Mouse (Mus musculus) cerebellum, adult 2 months (tissue): ENCODE results near the gene Cd28.

Source experiments
- CTCF ChIP-seq: fragments of 200-500 bp; IDR thresholded peaks from 2 replicates; pipeline ENCODE4 v1.5.1; 2011; ENCODE audit warnings: low read depth, mild to moderate bottlenecking, control low read depth, low read length, moderate library complexity, borderline replicate concordance; ENCODE audit not compliant: insufficient read depth
- POLR2A ChIP-seq: fragments of 200-500 bp; IDR thresholded peaks from 2 replicates; pipeline ENCODE4 v1.6.1; 2011; ENCODE audit warnings: low read length, control low read depth, borderline replicate concordance; ENCODE audit not compliant: insufficient read depth

DNA sequence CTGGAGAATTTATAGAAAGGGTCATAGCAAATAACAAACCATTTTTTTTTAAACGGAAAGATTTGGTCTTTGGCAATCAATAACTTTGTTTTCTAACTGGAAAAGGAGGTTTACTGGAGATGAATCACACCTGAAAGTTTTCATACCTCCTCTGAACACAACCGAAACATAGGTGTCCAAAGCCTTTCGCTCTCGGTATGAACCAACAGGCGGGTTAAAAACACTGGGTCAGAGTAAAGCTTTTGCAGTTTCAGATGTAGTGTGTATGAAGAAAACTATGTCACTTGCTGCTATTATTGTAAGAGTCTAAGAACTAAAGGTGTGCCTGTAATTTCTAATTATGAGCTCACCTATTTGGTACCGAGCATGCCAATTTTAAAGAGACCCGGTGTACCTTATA is 55.2 kb downstream of the Cd28 start:
- no peak for TF ChIP-seq CTCF
- no peak for TF ChIP-seq POLR2A
